Mouse (Mus musculus) bone marrow, adult 2 months (tissue): ENCODE measurements around the gene Prickle2.

Experiments
- CTCF ChIP-seq: fragments of 200-500 bp; IDR thresholded peaks from 2 replicates; pipeline ENCODE4 v1.5.1; 2011; ENCODE audit warnings: low read length, control low read depth; ENCODE audit not compliant: control insufficient read depth, insufficient read depth
- POLR2A ChIP-seq: fragments of 200-500 bp; IDR thresholded peaks from 2 replicates; pipeline ENCODE4 v1.6.1; 2011; ENCODE audit warnings: low read depth, mild to moderate bottlenecking, control low read depth, low read length, borderline replicate concordance; ENCODE audit not compliant: control insufficient read depth

GRCm38 (mm10) chr6:92708137-92708536 lies 2.2 kb upstream of the Prickle2 start:
- TF ChIP-seq CTCF (no peak), POLR2A (no peak)
